Mouse (Mus musculus): ENCODE results near the gene Hsd17b12.

Hsd17b12 gene

GRCm38 (mm10) chr2:94157592-94158519 lies at the start of gene Hsd17b12:
Hsd17b12 (minus strand) TSS chr2:94157964.
- DNase-seq, result peak; percentile 99

- no peak for DNase-seq
Measured at GRCm38 (mm10) chr2:94184906-94185305, 27.1 kb upstream of the Hsd17b12 start.

GRCm38 (mm10) chr2:94184142-94184541 lies 26.4 kb upstream of the Hsd17b12 start:
- no peak for DNase-seq

- DNase-seq, result no peak
Measured at GRCm38 (mm10) chr2:94179030-94179407, 21.3 kb upstream of the Hsd17b12 start.

GRCm38 (mm10) chr2:94178321-94179029 lies 20.7 kb upstream of the Hsd17b12 start:
- peak; percentile 93 for DNase-seq

GRCm38 (mm10) chr2:94177294-94177693 lies 19.5 kb upstream of the Hsd17b12 start:
- DNase-seq, result no peak

- no peak for DNase-seq
Measured at GRCm38 (mm10) chr2:94176381-94176780, 18.6 kb upstream of the Hsd17b12 start.

- DNase-seq, result no peak
Measured at GRCm38 (mm10) chr2:94173549-94173948, 15.8 kb upstream of the Hsd17b12 start.

GRCm38 (mm10) chr2:94163207-94163606 lies 5.4 kb upstream of the Hsd17b12 start:
- no peak for DNase-seq

GRCm38 (mm10) chr2:94162141-94162540 lies 4.4 kb upstream of the Hsd17b12 start:
- DNase-seq, result no peak

GRCm38 (mm10) chr2:94158520-94158884 lies 738 bp upstream of the Hsd17b12 start:
- DNase-seq, result no peak

GRCm38 (mm10) chr2:94157051-94157450 lies 713 bp downstream of the Hsd17b12 start:
- DNase-seq, result no peak

GRCm38 (mm10) chr2:94145146-94145542 lies 12.6 kb downstream of the Hsd17b12 start:
- no peak for DNase-seq

GRCm38 (mm10) chr2:94144520-94145145 lies 13.1 kb downstream of the Hsd17b12 start:
- no peak for DNase-seq

GRCm38 (mm10) chr2:94141293-94141692 lies 16.5 kb downstream of the Hsd17b12 start:
- DNase-seq, result no peak

GRCm38 (mm10) chr2:94138469-94139390 lies 19.0 kb downstream of the Hsd17b12 start:
- peak; percentile 19 to 27 for DNase-seq

- DNase-seq, result no peak
Measured at GRCm38 (mm10) chr2:94136837-94137236, 20.9 kb downstream of the Hsd17b12 start.

- no peak for DNase-seq
Measured at GRCm38 (mm10) chr2:94128496-94128895, 29.3 kb downstream of the Hsd17b12 start.

- peak; percentile 28 to 37 for DNase-seq
Measured at GRCm38 (mm10) chr2:94122182-94123041, 35.4 kb downstream of the Hsd17b12 start.

GRCm38 (mm10) chr2:94103758-94104157 lies 54.0 kb downstream of the Hsd17b12 start:
- DNase-seq, result no peak

- no peak for DNase-seq
Measured at GRCm38 (mm10) chr2:94089901-94090300, 67.9 kb downstream of the Hsd17b12 start.

Data from cerebellum, postnatal 10 days (tissue).